Mouse (Mus musculus) hindlimb bud, embryonic 11.5 days (tissue): ENCODE data around the gene Pptc7.
"Not testable (repeated sequence)": the region's sequence is repeated elsewhere in the genome, so short reads cannot be mapped to it uniquely, and the experiment has no call there.

Experiments used
- DNase-seq: peaks from one replicate; pipeline ENCODE4 v3.0.0-alpha.2; 2012; ENCODE audit warnings: low read depth, low spot score; ENCODE audit errors: extremely low spot score

The Pptc7 gene

GRCm38 (mm10) chr5:122295113-122295935 lies 11.2 kb downstream of the Pptc7 start:
- DNase-seq: no peak

- DNase-seq: no peak
These were observed 15.9 kb downstream of the Pptc7 start for GRCm38 (mm10) chr5:122300071-122300518.

DNA sequence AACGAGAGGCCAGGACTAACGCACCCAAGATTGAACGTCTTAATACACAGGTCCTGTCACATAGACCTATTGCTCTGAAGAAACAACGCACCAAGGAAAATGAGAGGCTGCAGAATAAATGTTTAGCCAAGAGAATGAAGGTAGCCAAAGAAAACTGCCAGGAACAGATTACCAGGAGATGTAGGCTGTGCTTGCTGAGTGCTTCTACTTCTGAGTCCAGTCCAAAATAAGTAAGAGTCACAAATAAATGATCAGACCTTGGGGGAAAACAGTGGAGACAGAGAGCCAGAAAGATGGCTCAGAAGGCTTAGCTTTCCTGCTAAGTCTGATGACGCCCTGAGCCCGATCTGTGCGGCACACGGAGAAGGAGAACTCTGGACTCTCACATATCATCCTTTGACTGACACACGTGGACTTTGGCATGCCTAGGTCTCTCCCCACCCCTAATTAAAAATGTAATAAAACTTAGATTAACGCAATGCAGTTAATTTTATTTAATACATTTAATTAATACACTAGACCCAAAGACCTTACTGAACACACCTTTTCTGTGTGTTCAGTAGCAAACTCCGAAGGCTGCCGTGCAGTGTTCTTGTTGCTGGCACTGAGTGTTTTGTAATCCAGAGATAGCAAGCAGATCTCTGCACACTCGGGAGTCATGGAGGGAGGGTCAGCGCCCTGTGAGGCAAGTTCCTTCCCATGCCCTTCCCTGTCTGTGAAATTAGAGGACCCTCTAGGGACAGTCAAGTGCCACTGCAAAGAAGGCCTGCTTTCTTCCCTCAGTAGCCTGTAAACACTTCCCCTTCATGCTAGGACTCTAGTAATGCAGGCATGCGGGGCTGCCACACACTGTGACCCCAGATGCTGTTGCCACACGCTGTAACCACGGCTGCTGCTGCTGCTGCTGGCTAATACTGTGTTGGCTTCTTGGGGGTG lies 18.9 kb downstream of the Pptc7 start:
- DNase-seq: no peak

GRCm38 (mm10) chr5:122303937-122304336 lies 19.8 kb downstream of the Pptc7 start:
- DNase-seq: no peak

DNA sequence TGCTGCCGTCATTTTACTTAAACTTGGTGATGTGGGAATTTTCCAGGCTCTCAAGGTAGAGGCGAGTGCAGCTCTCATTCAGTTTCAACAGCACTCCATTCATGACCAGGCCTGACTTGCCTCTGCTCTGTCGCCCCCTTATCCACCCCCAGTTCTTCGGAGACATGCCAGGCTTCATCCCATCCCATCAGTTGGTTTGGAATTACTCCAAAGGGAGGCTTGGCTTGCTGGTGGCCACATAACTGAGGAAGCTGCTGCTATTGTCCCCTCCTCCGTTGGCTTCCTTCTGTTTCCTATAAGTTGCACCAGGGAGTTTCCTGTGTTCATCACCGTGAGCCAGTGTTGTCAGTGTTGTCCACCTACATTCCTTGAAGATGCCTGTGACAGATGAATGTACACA lies 20.4 kb downstream of the Pptc7 start:
- DNase-seq: no peak

GRCm38 (mm10) chr5:122305472-122305871 lies 21.3 kb downstream of the Pptc7 start:
- no peak for DNase-seq

GRCm38 (mm10) chr5:122306536-122306935 lies 22.4 kb downstream of the Pptc7 start:
- no peak for DNase-seq

- DNase-seq: no peak
These were observed 26.5 kb downstream of the Pptc7 start for GRCm38 (mm10) chr5:122310699-122311098.

DNA sequence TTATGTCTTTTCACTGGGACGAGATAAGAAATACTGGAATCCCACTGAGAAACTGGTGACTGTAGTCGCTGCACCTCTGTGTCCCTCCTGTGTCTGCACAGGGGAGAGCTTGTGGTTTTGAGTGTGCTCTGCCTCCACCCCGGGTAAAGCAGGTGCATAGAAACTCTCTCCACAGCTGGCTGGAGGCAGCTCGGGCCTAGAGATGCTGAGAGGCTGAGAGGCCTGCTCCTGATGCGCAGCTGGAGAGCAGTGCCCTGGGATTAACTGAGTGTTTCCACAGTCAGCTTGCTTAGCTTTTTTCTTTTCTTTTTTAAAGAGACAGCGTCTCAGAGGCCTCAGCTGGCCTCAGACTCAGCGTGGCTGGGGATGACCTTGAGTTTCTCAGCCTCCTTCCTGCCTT lies 27.5 kb downstream of the Pptc7 start:
- no peak for DNase-seq

GRCm38 (mm10) chr5:122312346-122312745 lies 28.2 kb downstream of the Pptc7 start:
- DNase-seq: no peak

GRCm38 (mm10) chr5:122312942-122313684 lies 28.9 kb downstream of the Pptc7 start:
- DNase-seq: no peak

GRCm38 (mm10) chr5:122314966-122315667 lies 31.0 kb downstream of the Pptc7 start:
- no peak for DNase-seq

- DNase-seq: no peak
These were observed 33.3 kb downstream of the Pptc7 start for GRCm38 (mm10) chr5:122317329-122318045.

- DNase-seq: no peak
These were observed 33.9 kb downstream of the Pptc7 start for GRCm38 (mm10) chr5:122318100-122318499.

GRCm38 (mm10) chr5:122318976-122319375 lies 34.8 kb downstream of the Pptc7 start:
- DNase-seq: not testable (repeated sequence)

DNA sequence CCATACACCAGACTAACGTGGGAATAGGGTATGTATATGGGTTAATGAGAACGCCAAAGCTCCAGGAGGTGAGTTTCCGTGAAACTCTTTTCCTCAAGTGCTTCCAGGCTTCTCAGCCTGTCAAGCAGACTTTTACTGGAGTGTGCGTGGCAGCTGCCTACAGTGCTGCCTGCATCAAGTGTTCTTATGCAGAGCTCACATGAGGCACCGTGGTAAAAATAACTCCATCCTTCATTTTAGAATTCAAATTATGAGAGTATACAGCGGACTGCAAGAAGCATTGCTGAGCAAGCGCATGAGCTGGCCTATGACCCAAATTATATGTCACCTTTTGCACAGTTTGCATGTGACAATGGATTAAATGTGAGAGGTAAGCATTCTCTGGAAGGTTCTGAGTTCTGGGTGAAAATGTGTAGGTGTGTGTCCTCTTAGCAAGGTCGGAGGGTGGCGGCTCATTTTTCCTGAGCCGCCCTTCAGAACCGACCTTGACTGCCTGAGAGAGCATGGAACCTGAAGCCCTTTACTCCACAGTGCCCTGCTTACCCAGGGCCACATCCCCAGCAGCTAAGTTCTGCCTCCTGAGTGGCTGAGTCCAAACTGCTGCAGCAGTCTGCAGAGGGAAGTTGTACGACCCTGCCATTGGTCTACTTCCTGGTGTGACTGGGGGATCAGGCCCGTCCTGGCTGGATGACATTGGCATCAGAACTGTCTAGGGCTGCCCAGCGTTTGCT lies 35.5 kb downstream of the Pptc7 start:
- DNase-seq: no peak

- DNase-seq: no peak
These were observed 36.1 kb downstream of the Pptc7 start for GRCm38 (mm10) chr5:122320205-122320781.

GRCm38 (mm10) chr5:122323523-122323922 lies 39.4 kb downstream of the Pptc7 start:
- no peak for DNase-seq
